Mouse (Mus musculus) gastrocnemius, adult 18-20 months (tissue): ENCODE measurements around the gene Ctsm. TPM values are rescaled to one million over a fixed set of nuclear protein-coding genes. Genes with fewer than 3 reads are reported as not detected.
"Not testable (repeated sequence)": the region's sequence is repeated elsewhere in the genome, so short reads cannot be mapped to it uniquely, and the experiment has no call there.

Source experiments
- DNase-seq: peaks from one replicate; pipeline ENCODE4 v3.0.0; 2021; ENCODE audit warnings: low spot score
- long read RNA-seq, 2 experiments: library from polyadenylated mRNA; stranded (forward); transcript quantifications; one replicate each; pipeline ENCODE4 v2.0.0; 2021
- total RNA-seq, 2 experiments: library from RNA; stranded (reverse); gene quantifications; 2 replicates each; pipeline ENCODE4 v1.2.3; 2021

Gene Ctsm
- not detected for total RNA-seq
- long read RNA-seq, experiment 1 = 0 reads
- long read RNA-seq, experiment 2 = 0 reads

DNA sequence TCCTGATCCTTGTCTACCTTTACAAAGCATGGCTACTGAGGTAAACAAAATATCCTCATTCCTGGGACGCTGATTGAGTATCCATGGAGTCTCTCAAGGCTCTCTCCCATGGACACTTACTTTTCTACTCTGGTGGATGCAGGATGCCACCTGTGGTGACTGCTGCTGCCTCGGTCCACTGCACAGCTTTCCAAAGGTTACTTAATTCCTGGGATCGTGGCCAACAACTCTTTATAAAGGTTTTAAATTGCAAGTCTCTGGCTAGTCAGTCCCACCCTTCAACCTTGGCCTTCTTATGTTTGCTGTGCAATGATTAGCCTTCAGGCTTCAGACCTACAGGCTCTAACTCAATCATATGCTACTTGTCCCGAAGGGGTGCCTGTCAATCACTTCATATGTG, at the start of gene Ctsm:
TSS of gene Ctsm (minus strand) at position 209 of the 400 bp plus-strand sequence.
- DNase-seq = no peak

DNA sequence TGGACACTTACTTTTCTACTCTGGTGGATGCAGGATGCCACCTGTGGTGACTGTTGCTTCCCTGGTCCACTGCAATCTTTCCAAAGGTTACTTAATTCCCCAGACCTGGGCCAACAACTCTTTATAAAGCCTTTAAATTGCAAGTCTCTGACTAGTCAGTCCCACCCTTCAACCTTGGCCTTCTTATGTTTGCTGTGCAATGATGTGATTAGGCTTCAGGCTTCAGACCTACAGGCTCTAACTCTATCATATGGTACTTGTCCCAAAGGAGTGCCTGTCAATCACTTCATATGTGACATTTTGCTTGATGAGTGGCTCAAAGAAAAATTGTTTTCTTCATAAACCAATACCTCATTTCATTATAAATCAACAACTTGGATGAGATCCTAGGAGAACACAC, 28.4 kb upstream of the Ctsm start, which contains the start of gene Cts3:
TSS of gene Cts3 (minus strand) at position 101 of the 400 bp plus-strand sequence.
- no peak for DNase-seq

DNA sequence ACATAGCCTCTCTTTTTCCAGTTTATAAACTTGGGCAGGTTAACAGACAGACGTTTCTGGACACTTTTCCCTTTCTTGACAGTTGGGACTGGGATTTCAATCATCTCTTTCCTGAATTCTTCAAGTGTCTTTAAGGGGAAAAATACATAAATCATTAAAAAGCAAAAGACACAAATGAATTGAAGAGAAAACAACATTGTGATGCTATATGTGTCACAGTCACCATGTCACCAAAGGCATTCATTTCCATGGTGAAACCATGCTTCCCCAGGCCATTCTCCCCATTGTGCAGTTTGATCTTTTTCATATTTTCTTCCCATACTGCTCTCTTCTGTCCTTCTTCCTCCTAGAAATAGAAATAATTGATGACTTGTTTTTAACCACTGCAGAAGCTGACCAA, 26.4 kb upstream of the Ctsm start, which contains the start of gene Gm49352:
TSS of gene Gm49352 (minus strand) at position 101 of the 400 bp plus-strand sequence.
- DNase-seq = not testable (repeated sequence)

Other genes with a start within 250 kb of the Ctsm start
- not detected for gene Cts7, start 183.6 kb downstream of the Ctsm start, total RNA-seq
- not detected for gene Gm49352, start 26.3 kb upstream of the Ctsm start, total RNA-seq
- not detected for gene Cts3, start 28.3 kb upstream of the Ctsm start, total RNA-seq